Mouse (Mus musculus): Measurements from ENCODE around the gene Zbtb34.

- no peak for TF ChIP-seq MYOD1 (IDR thresholded peaks at IDR 0.05; ENCODE audit: control insufficient read depth, insufficient read length, low read depth)
- no peak for TF ChIP-seq CTCF (IDR thresholded peaks at IDR 0.05; ENCODE audit: control insufficient read depth, insufficient read depth, insufficient read length)
- no peak for TF ChIP-seq USF1 (IDR thresholded peaks at IDR 0.05; ENCODE audit: low read depth)
- no peak for TF ChIP-seq FOSL1 (IDR thresholded peaks at IDR 0.05; ENCODE audit: insufficient read depth, low read length, poor library complexity, severe bottlenecking)
- no peak for TF ChIP-seq MYOG (IDR thresholded peaks at IDR 0.05; ENCODE audit: control insufficient read depth, extremely low read depth, insufficient read length)
- no peak for TF ChIP-seq CEBPB (IDR thresholded peaks at IDR 0.05; ENCODE audit: low read depth)
- TF ChIP-seq MAX (IDR thresholded peaks at IDR 0.05) = no peak
Observed at GRCm38 (mm10) chr2:33361139-33361716, 69.9 kb downstream of the Zbtb34 start.

All from C2C12 (cell line).